Mouse (Mus musculus) myocyte (in vitro differentiated cells): ENCODE data around the gene Mrpl11.

ENCODE experiments used
- MYOG ChIP-seq, 3 experiments: IDR thresholded peaks; one replicate each; pipeline ENCODE4 v1.6.1; 2011; ENCODE audit warnings: control low read depth in 2 of 3, low read depth in 2 of 3, mild to moderate bottlenecking in 2 of 3; ENCODE audit not compliant: insufficient read length in 2 of 3, control insufficient read depth in 1 of 3, insufficient read depth in 1 of 3
- POLR2A ChIP-seq: IDR thresholded peaks from one replicate; pipeline ENCODE4 v1.6.1; 2011; ENCODE audit warnings: low read depth, mild to moderate bottlenecking, control low read depth, moderate library complexity; ENCODE audit not compliant: insufficient read length
- SRF ChIP-seq: IDR thresholded peaks from one replicate; pipeline ENCODE4 v1.6.1; 2011; ENCODE audit warnings: low read depth; ENCODE audit not compliant: control insufficient read depth, insufficient read length
- TCF12 ChIP-seq: IDR thresholded peaks from one replicate; pipeline ENCODE4 v1.6.1; 2011; ENCODE audit warnings: mild to moderate bottlenecking, control low read depth; ENCODE audit not compliant: poor library complexity, insufficient read depth, severe bottlenecking
- USF1 ChIP-seq: IDR thresholded peaks from one replicate; pipeline ENCODE4 v1.6.1; 2011; ENCODE audit warnings: low read depth, mild to moderate bottlenecking, control low read depth, moderate library complexity

DNA sequence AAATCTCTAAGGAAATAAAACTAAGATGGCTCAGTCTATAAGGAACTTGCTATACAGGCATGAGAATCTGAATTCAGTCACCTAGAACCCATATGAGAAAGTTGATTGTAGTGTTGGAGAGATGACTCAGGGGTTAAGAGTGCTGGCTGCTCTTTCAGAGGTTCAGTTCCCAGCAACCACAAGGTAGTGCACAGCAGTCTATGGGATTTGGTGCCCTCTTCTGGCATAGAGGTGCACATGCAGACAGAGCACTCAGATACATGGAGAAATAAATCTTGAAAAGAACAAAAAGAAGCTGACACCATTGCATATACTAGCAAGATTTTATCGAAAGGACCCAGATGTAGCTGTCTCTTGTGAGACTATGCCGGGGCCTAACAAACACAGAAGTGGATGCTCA lies 6.3 kb downstream of the Mrpl11 start:
- TF ChIP-seq MYOG (IDR thresholded peaks at IDR 0.05; ENCODE audit: control insufficient read depth in 1 of 3, insufficient read depth in 1 of 3, insufficient read length in 2 of 3, low read depth in 2 of 3), result no peak
- TF ChIP-seq POLR2A, result no peak
- no peak for TF ChIP-seq USF1
- TF ChIP-seq SRF, result no peak
- TF ChIP-seq TCF12, result no peak
